Mouse (Mus musculus) liver, adult 2 months (tissue): ENCODE data around the gene Spats1.

Experiments used
- CTCF ChIP-seq: fragments of 200-500 bp; IDR thresholded peaks from 2 replicates; pipeline ENCODE4 v1.5.1; 2011; ENCODE audit warnings: low read depth, low read length, control low read depth
- POLR2A ChIP-seq: fragments of 200-500 bp; IDR thresholded peaks from 2 replicates; pipeline ENCODE4 v1.6.1; 2011; ENCODE audit warnings: low read length, control low read depth; ENCODE audit not compliant: insufficient read depth; ENCODE audit errors: extremely low read depth

DNA sequence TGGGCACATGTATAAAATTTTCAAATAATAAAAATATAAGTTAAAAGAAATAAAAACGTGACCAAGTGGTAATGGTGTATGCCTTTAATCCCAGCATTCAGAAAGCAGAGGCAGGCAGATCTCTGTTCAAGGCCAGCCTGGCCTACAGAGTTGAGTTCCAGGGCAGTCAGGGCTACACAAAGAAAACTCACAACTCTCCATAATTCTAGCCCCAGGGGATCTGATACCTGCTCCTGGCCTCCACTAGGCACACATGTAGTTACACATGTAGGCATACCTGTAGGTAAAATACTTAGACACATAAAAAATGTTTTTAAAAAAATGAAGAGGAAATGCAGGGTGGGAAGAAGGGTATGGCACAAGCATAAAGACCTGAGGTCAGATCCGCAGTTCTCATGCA is 20.4 kb downstream of the Spats1 start:
- TF ChIP-seq CTCF = no peak
- no peak for TF ChIP-seq POLR2A
